Mouse (Mus musculus): Measurements from ENCODE around the gene Rptor.

The Rptor gene

GRCm38 (mm10) chr11:119744436-119744835 is 141.7 kb downstream of the Rptor start:
- no peak for DNase-seq

GRCm38 (mm10) chr11:119745333-119745732 is 142.6 kb downstream of the Rptor start:
- DNase-seq: no peak

GRCm38 (mm10) chr11:119754459-119754858 is 151.8 kb downstream of the Rptor start:
- DNase-seq: no peak

- DNase-seq: no peak
These were observed 155.5 kb downstream of the Rptor start for GRCm38 (mm10) chr11:119758214-119758613.

GRCm38 (mm10) chr11:119758705-119759327 is 156.1 kb downstream of the Rptor start:
- DNase-seq: no peak

GRCm38 (mm10) chr11:119762911-119763310 is 160.2 kb downstream of the Rptor start:
- no peak for DNase-seq

- no peak for DNase-seq
These were observed 163.3 kb downstream of the Rptor start for GRCm38 (mm10) chr11:119766023-119766422.

- no peak for DNase-seq
These were observed 164.2 kb downstream of the Rptor start for GRCm38 (mm10) chr11:119766782-119767459.

- DNase-seq: no peak
These were observed 164.8 kb downstream of the Rptor start for GRCm38 (mm10) chr11:119767525-119767924.

GRCm38 (mm10) chr11:119768511-119768910 is 165.8 kb downstream of the Rptor start:
- DNase-seq: no peak

- no peak for DNase-seq
These were observed 167.0 kb downstream of the Rptor start for GRCm38 (mm10) chr11:119769666-119770065.

- no peak for DNase-seq
These were observed 168.3 kb downstream of the Rptor start for GRCm38 (mm10) chr11:119770985-119771384.

- DNase-seq: no peak
These were observed 170.2 kb downstream of the Rptor start for GRCm38 (mm10) chr11:119772896-119773295.

- no peak for DNase-seq
These were observed 172.5 kb downstream of the Rptor start for GRCm38 (mm10) chr11:119775076-119775760.

GRCm38 (mm10) chr11:119777236-119777635 is 174.5 kb downstream of the Rptor start:
- no peak for DNase-seq

- DNase-seq: no peak
These were observed 175.2 kb downstream of the Rptor start for GRCm38 (mm10) chr11:119777872-119778271.

GRCm38 (mm10) chr11:119780290-119780689 is 177.6 kb downstream of the Rptor start:
- DNase-seq: no peak

GRCm38 (mm10) chr11:119781165-119781564 is 178.5 kb downstream of the Rptor start:
- DNase-seq: no peak

GRCm38 (mm10) chr11:119781726-119782125 is 179.0 kb downstream of the Rptor start:
- no peak for DNase-seq

GRCm38 (mm10) chr11:119783653-119784052 is 180.9 kb downstream of the Rptor start:
- DNase-seq: no peak

GRCm38 (mm10) chr11:119784672-119785341 is 182.1 kb downstream of the Rptor start:
- DNase-seq: no peak

- no peak for DNase-seq
These were observed 183.1 kb downstream of the Rptor start for GRCm38 (mm10) chr11:119785661-119786384.

Measured in thymus, adult 18-20 months (tissue).